Mouse (Mus musculus) kidney, postnatal 4 days (tissue): ENCODE results near the gene B230118H07Rik.

Experiments used
- DNase-seq, 2 experiments: peaks; one replicate each; pipeline ENCODE4 v3.0.0; 2021; ENCODE audit warnings: mixed read lengths in 2 of 2

Gene B230118H07Rik

DNA sequence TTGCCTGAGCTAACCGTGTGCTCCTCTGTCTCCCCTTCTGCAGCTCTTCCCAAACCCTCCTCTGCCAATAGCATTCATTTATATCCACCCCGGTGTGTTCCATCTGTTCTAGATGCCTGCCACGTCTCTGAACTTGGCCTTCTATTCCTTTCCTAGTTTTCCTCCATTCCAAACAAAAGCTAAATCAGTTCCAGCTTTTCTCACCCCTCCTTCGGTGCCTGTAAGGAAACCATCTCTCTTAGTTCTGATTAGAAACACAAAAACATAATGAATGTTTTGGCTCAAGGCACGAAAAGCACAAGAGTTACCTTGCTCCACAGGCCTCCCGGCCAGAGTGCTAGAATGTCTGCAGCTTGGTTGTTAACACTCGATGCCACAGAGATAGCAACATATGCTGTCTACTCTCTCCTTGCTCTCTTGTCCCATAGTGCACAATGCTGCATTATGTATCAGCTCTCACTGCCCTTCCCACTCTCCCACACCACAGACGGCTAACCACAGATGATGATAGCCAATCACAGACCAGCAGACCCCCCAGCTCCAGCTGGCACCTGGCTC lies at the start of gene B230118H07Rik, which contains the start of gene Rag1:
Gene B230118H07Rik, minus strand, starts transcription at position 419 of the 558 bp plus-strand sequence.
Gene Rag1, minus strand, starts transcription at position 388 of the 558 bp plus-strand sequence.
- no peak for DNase-seq

DNA sequence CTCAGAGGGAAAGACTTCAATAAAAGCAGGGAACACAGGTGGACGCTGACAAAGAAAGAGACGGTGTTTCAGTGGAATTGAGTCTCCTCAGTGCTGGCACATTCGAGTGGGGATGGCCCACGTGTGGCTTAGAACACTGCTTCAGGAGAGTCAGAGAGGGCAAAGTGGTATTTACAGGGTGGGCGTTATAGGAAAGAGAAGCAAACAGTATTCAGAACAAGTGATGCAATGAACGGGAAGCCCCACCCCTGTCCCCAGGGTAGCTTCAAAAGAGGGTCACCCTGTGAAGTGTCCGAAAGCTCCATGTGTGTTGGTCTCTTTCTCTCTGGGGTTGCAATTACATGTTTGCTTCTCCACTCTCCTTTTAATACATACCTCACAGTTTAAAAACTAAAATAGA lies 46.3 kb upstream of the B230118H07Rik start:
- no peak for DNase-seq

DNA sequence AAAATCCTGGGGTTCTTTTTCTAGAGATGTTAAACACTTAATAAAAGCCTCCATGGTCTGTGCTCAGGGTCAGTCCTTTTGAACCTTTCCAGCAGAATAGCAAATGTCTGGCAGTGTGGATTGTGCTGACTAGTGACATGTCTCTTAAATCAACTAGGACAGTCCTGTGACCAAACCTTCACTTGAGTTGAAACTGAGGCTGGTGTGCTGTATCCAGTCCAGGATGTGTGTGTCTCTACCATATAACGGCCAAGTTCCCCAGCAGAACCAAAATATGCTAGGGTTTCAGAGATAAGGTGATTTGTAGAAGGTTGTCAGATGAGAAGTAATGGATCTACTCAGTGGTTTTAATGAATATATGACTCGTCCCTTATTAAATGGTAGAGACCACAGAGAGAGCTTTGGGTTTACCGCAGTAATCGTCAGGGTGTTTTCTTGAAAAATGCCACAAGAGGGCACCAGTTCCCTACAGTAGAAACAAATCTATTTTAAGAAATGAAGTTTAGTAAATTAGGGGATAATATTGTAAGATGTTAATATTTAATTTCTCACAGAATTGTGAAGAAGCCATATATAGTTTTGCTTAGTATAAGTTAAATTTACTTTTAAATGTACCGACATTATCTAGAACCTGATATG lies 44.4 kb upstream of the B230118H07Rik start:
- DNase-seq = peak in 1 of 2 experiments; percentile 16

DNA sequence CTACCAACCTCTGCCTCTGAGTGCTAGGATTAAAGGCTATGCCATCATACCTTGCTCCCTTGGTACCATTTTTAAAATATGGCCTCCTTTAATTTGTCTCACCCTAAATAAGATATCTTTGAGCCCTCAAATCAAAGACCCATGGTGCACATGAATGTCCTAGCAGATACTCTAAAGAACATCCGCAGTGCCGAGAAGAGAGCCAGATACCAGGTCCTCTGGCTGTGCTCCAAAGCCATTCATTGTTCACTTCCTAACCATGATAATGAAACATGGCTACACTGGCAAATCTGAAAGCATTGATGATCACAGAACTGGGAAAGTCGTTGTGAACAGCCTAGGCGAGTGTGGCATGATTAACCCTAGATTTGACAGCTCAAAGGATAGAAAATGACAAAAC lies 43.7 kb upstream of the B230118H07Rik start:
- DNase-seq = no peak

DNA sequence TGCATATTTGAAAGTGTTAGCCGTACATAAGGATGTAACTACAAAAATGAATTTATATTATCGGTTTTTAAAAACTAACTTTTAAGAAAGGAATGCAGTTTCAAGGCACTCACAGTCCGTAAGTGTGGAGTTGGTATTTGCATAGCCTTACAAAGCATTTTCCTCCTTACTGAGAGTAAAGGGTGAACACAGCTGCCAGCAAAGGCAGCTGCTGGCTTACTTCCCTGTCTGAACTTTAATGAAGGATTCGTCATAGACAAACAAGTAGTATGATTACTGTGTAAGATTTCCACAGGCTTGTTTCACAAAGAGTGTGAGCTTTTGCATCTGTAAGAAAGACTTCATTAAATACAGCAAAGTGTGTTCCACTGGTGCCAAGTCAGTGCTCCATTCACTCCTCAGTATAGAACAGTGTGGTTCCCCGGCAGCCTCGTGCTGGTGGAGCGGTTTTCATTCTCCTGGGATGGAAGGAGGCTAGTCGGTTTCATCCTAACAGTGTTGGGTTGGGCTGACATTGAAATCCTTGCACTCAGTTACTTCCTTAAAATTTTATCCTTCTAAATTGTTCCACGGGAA lies 41.0 kb upstream of the B230118H07Rik start:
- no peak for DNase-seq

DNA sequence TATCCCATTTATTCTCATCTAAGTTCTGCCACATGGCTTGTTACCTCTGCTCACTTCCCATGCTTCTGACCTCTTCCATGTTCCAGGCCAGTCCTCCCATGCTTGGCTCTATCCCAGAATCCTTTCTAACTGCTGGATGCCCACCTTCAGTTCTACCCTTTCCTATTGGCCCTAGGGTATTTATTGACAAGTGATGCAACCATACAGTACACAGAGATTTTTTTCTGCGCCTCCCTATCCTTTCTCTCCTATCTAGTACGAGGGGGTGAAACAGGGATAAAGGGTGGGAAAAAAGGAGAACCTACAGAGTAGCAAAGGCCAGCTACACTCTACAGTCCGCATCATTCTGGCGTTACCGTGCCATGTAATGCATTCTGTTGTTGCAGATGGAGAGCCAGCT lies 38.7 kb upstream of the B230118H07Rik start:
- DNase-seq = no peak

DNA sequence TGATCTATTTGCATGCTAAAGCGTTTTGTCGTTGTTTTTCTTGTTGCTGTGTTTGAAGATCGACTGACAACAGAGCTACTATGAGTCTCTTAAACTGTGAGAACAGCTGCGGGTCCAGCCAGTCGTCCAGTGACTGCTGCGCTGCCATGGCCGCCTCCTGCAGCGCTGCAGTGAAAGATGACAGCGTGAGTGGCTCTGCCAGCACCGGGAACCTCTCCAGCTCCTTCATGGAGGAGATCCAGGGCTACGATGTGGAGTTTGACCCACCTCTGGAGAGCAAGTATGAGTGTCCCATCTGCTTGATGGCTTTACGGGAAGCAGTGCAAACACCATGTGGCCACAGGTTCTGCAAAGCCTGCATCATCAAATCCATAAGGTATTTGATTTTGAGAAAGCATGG lies 35.1 kb upstream of the B230118H07Rik start:
- DNase-seq = no peak

DNA sequence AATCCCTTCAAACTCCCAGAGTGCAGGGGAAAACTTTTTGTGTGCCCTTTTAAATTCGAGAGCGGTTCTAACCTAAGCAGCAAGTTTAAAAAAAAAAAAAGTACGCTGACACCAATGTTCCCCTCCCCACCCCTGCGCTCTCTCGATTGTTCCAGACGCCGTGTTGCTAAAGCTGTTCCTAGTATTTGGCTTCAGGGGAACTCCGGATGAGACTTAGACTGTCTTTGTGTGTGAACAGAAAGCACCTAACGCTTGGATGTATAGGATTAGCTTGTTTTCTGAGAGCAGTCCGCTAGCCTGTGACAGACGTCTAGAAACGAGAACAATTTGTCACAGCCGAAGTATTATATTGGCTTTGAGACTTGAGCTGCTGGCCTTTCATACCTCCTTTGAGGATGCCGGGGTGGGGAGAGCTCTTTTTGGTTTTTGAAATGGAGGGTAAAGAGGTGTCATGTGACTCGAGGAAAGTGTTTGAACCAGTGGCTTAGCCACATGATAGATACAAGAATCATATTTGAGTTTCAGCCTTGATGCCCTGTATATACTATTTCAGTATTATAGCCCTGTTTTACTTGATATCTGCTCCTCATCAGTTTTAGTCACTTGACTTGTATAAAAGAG lies 29.9 kb upstream of the B230118H07Rik start:
- peak in 1 of 2 experiments; percentile 33 for DNase-seq

DNA sequence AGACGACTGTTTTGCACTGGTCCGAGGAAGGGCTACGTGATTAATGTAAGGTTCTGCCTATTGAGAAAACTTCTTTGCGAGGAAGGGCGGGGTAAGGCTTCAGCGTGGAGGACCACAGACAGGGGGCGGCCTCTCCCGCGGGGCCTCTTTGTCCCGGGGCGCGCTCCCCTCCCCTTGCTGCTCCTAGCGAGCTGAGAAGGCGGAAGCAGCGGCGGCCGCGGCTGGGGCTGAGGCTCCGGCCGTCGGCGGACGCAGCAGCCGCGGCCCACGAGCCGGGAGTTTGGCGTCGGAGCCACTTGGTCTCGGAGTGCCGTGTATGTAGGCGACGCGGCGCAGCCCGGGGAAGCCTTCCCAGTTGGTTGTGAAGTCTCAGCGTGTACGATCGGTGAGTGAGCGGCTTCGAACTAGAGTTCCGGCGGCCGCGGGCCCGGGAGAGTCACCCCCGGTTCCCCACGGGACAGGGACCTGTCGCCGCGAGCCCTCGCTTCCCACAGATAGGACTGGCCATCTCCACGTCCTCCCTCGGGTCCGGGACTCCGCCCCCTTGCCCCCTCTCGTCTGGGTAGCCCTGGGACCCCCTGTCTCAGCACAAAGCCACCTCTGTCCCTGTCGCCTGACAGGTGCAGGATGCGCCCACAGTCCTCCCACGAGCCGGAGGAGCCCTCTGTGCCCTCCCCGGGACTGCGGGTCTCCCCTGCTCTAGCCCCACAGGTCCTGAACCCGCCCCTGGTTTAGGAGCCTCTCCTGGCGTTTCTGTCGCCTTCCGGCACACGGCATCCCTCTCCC lies 29.1 kb upstream of the B230118H07Rik start, which contains the start of gene Traf6:
Gene Traf6, plus strand, starts transcription at position 194 of the 786 bp plus-strand sequence.
- peak; percentile 94 to 95 for DNase-seq

DNA sequence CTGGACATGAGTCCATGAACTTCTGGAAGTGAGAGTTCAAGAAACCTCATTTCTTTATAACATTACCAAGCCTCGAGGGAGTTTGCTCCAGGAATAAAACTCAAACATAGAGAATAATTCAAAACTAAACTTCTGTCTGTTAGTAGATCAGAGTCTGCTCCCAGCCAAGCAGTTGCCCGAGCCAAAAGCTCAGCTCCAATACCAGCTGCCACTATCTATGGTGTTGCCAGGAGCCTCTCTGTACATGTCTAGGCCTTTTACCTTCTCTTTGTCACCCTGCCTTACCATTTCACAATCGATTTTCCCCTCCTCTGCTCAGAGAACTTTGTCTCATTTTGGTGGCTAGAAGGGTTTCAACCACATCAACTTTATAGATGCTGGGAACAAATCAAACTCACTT lies 24.2 kb upstream of the B230118H07Rik start:
- DNase-seq = no peak

DNA sequence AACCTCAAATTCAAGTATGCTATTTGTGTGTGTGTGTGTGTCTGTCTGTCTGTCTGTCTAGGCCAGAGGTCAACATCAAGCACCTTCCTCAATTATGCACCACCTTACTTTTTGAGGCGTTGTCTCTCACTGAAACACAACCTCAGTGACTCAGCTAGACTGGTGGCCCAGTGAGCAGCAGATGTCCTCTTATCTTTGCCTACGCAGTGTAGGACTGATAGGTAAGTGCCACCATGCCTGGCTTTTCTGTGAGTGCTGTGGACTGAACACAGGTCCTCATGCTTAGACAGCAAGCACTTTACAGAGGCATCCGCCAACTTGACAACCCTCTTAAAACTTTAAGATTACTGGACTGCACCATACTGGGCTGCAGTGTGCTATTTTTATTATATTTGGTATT lies 19.4 kb upstream of the B230118H07Rik start:
- DNase-seq = no peak

DNA sequence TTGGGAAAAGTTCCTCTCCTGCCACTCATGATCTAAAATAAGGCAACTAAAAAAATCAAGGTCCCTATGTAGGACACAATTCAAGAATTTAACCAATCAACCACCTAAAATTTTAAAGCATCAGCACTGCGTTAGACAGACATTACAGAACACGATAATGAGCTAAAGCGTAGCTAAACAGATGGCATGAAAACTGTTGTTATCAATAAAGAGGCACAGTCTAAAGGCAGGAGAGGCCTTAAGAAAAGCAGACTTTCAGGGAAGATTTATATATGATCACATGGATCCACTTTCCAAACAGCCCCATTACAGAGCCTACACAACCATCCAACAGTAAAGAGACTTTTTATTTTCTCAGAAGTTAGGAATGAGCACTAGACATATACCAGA lies 16.4 kb upstream of the B230118H07Rik start:
- DNase-seq = no peak

DNA sequence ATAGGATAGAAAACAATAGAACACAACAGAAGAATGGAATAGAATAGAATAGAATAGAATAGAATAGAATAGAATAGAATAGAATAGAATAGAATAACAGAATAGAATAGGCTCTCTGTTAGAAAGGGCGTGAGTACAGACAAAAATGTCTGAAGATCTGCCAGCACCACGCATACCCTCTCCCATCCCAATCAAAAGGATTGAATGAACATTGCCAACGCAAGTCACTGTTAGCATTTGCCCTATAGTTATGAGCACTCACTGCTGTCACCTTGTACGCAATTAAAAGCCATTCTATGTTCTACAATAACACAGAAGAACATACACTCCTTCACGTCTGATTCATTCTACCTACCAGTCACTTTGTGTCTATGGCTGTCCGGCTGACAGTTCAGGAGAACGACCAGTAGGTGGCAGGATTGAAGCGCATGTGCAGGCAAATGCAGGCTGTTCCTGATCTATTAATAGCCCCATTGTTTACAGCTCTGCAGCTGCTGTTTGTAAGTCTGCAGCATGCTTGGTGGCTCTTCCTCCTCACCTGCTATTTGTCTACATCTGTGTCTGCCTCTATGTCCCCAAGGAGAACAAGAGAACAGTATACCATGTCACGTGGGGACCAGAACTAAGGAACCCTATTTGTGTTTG lies 15.8 kb upstream of the B230118H07Rik start:
- DNase-seq = peak; percentile 83 to 87

DNA sequence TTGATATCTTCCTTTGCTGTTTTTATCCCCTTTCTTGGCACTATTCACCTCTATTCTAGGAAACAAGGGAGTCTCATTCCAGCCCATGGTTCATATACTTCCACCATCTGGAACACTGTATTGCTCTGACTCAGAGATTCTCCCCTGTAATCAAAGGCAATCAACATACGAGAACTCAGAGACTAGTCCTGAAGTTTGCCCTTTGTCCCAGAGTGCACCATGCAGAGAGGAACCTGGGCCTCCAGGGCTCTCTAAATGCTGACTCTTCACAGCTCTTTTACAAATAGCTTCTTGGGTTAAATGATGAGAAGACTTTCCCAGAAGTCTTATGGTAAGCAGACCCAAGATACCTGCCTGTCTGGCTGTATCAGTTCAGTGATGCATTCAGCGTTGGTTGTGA lies 11.2 kb upstream of the B230118H07Rik start:
- no peak for DNase-seq

DNA sequence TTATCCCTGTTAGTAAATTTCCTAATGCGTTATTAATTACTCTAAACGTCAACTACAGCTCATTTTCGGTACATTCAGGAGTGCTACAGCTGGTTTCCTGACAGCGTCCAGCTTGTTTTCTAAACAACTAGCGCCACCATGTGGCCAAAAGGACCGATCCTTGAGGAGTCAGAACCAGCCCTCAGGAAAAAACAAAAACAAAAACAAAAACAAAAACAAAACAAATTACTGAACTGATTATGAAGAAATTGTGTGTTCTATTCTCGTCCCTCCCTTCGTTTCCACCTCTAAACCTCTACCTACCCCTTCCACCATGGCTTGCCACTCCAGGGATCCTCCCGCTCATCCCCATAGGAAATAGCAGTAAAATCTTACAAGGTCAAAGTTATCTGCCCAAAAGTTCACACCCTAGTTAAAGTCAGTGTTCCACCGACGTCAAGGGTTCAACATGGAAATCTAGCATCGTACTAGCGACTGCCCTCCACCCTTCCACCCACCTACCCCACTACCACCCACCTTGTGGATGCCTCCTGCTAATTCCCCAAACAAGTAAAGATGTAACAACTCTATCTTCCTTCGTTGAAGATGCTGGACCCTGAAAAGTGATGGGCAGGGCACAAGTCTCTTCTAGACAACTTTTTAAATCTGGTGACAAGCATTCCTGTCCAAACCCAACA lies 3.7 kb upstream of the B230118H07Rik start:
- peak; percentile 89 to 90 for DNase-seq

DNA sequence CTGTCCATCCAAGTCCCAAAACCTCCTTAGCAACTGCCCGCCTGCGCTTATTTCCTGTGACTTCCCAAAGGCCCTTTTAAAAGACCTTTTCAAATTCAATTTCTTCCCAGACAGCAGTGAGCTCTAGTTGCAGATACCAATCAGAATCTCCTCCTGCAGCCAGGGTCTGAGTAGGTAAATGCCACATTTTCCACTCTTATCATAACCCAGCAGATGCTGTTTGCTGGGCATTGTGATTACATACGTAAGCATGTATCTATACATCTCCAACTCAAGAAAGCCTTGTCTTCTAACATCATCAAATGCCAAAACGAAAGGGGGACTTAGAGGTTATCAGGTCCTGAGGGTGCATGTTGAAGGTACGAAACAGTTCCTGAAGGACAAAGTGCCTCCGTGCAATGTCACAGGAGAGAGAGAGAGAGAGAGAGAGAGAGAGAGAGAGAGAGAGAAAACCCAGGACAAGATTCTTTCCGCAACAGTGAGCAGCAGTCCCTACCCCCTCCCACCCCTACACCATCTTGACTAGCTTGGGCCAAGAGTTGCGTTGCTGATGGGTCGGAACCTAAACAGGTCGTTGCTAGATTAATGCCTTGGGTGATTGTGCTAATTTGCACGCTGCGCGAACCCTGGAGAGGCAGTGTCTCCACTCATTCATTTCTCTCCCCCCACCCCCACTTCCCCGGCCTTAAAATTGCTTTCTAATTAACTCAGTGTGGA lies 3.0 kb upstream of the B230118H07Rik start:
- DNase-seq = no peak

DNA sequence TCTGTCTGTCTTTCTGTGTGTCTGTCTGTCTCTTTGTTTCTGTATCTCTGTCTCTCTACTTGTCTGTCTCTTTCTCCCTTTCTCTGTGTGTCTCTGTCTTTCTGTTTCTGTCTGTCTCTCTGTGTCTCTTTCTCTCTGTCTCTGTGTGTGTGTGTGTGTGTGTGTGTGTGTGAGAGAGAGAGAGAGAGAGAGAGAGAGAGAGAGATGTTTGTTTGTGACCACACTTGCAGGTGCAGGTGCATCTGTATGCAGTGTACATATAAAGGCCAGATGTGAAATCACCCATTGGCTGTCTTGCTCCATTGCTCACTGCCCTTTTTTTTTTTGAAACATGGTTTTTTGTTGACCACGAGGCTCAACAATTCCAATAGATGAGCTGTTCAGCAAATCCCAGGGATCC lies 1.1 kb upstream of the B230118H07Rik start:
- no peak for DNase-seq

DNA sequence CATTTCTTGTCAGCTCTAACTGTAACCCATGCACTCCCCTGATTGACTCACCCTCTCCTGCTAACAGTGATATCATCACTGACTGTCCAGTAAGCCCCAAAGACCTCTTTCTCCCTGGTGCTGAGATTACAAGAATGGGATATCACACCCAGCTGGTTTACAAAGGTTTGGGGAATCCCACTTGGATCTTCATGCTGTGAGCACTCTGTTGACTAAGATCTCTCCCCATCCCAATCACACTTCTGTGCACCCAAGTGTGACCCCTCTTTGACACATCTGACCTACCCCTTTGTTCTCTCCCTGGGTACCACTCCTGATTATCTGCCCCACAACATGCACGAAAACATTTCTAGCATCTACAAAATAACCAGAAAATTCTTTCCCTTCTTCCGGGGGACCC lies 971 bp downstream of the B230118H07Rik start:
- no peak for DNase-seq

DNA sequence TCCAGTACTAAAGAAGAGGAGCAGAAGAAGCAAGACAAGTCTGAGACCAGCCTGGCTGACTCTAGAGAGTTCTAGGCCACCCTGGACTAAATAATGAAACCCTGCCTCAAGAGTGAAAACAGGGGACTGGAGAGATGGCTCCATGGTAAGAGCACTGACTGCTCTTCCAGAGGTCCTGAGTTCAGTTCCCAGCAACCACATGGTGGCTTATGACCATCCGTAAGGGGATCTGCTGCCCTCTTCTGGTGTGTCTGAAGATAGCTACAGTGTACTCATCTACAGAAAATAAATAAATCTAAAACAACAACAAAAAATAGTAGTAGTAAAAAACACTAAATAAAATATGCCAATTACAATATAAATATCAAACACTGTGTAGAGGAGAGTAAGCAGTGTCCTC lies 3.5 kb downstream of the B230118H07Rik start:
- DNase-seq = no peak

DNA sequence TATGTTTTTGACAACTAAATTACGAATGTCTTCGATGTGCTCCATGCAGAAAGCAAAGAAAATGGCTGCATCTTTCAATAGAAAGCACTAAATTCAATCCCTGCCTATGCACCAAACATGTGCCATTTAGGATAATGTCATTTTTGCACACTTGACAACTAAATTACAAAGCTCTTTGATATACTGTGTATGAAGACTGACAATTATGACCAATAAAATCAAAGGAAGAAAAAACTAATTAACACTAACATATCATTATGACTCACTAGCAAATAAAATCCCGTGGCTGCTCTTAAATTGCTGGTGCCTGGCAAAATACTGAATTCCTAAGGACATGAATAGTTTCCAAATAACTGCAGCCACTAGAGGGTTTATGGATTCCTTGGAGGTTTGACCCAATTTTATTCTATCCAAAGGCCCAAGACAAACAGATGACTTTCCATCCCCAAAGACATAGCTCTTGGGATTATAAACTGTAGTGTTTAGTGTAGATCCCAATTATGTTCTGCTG lies 9.4 kb downstream of the B230118H07Rik start:
- DNase-seq = no peak
